Mouse (Mus musculus): ENCODE results near the gene Mavs. TPM values are rescaled to one million over a fixed set of nuclear protein-coding genes. Genes with fewer than 3 reads are reported as not detected.
A peak's percentile ranks its signal among the peaks of the same experiment; 100 is the strongest.

The Mavs gene
- polyA plus RNA-seq, 1 experiment from 2014 or later, result 15.5 TPM

DNA sequence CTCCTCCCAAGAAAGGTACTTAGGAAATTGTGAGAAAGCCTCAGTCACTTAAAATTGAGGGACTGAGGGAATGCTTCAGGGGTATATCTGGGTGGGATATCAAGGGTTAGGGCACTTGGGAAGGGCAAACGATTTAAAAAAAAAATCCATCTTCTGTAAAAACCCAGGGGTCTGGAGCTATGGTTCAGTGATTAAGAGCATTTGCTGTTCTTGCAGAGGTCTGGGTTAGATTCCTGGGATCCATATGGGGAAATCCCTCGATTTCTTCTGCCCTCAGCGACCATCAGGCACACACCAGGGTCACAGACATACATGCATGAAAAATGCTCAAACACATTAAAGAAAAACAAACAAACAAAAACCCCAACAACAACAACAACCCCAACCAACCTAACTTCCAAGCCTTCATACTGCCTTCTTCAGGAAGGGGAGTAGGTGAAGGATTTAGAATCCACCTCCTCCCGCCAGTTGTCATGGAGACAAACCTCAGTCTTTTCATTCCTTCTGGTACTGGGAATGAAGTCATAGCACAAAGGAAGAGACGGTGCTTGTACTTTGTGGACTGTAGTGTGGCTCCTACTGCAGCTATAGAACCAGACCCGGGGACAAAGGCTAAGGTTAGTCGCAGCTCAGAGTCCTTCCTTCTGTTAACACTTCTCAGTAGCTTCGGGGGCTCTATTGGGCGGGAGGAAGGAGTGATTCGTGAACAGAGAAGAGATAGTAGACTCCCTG is 27.8 kb downstream of the Mavs start:
- H3K9ac ChIP-seq (replicated peaks; ENCODE audit: low read depth, low read length), result peak overlapping the region; percentile 92
- H3K27ac ChIP-seq (ENCODE audit: low read length), result peak overlapping the region; percentile 100
- WGBS, result 3% methylated on average over 10 of the region's 10 CpGs
- peak overlapping the region; percentile 63 for H3K4me2 ChIP-seq (replicated peaks; ENCODE audit: low read depth, low read length)
- H3K4me1 ChIP-seq (ENCODE audit: control insufficient read depth, insufficient read depth, low read length), result peaks cover 11% of the 10 kb centered on the region; the same call in 1 of the 2 replicates
- H3K27me3 ChIP-seq (ENCODE audit: control insufficient read depth, insufficient read depth, low read length), result no peaks in the 10 kb centered on the region
- no peaks in the 10 kb centered on the region for H3K9me3 ChIP-seq (ENCODE audit: control insufficient read depth, low read depth, low read length)
- H3K36me3 ChIP-seq (ENCODE audit: control insufficient read depth, insufficient read depth, low read length), result no peaks in the 10 kb centered on the region
- ATAC-seq (ENCODE audit: insufficient number of reproducible peaks, insufficient read depth, low FRiP score, low read depth), result peak; percentile 65
- H3K4me3 ChIP-seq (ENCODE audit: low read depth, low read length), result peak overlapping the region; percentile 84

DNA sequence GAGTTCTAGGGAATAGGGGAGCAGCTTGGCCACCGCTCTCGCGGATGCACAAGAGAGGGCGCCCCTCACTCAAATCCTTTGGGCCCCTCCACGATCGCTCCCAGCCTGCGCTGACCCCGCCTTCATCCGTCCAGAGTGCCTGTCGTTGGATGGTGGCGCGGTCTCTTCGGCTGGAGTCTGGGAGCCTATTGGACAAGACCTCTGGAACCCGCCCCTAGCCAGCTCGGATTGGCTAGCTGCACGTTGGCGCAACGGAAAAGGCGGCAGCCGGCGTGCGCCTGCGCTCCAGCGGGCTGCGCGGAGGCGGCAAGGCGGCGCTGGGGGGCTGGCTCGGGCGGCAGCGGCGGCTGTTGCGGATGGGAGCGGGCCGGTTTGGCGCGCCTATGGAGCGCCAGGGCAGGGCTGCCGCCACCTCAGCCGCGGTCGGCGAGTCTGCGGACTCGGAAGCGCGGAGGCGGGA is 28.4 kb downstream of the Mavs start, which contains the start of gene Pank2:
Gene Pank2 (plus strand): TSS at position 283 of the 460 bp plus-strand sequence.
- Histone ChIP-seq H3K27me3 (ENCODE audit: control insufficient read depth, insufficient read depth, low read length) (no peaks in the 10 kb centered on the region), H3K9ac (replicated peaks; ENCODE audit: low read depth, low read length) (peak within 1 kb of the TSS; percentile 92), H3K36me3 (ENCODE audit: control insufficient read depth, insufficient read depth, low read length) (no peaks in the 10 kb centered on the region), H3K4me1 (ENCODE audit: control insufficient read depth, insufficient read depth, low read length) (peaks cover 11% of the 10 kb centered on the region; the same call in 1 of the 2 replicates), H3K4me3 (ENCODE audit: low read depth, low read length) (peak within 1 kb of the TSS; percentile 84), H3K4me2 (replicated peaks; ENCODE audit: low read depth, low read length) (peak within 1 kb of the TSS; percentile 73), H3K9me3 (ENCODE audit: control insufficient read depth, low read depth, low read length) (no peaks in the 10 kb centered on the region), H3K27ac (ENCODE audit: low read length) (peak within 1 kb of the TSS; percentile 100)
- 1% methylated on average over 46 of the region's 49 CpGs for WGBS
- peak; percentile 99 for ATAC-seq (ENCODE audit: insufficient number of reproducible peaks, insufficient read depth, low FRiP score, low read depth)

GRCm38 (mm10) chr2:131262680-131263670 is 29.1 kb downstream of the Mavs start:
- Histone ChIP-seq H3K27me3 (ENCODE audit: control insufficient read depth, insufficient read depth, low read length) (no peaks in the 10 kb centered on the region), H3K9ac (replicated peaks; ENCODE audit: low read depth, low read length) (peak overlapping the region; percentile 92), H3K9me3 (ENCODE audit: control insufficient read depth, low read depth, low read length) (no peaks in the 10 kb centered on the region), H3K4me1 (ENCODE audit: control insufficient read depth, insufficient read depth, low read length) (peaks cover 11% of the 10 kb centered on the region; the same call in 1 of the 2 replicates), H3K4me3 (ENCODE audit: low read depth, low read length) (peak overlapping the region; percentile 84), H3K27ac (ENCODE audit: low read length) (peak overlapping the region; percentile 100), H3K4me2 (replicated peaks; ENCODE audit: low read depth, low read length) (peak overlapping the region; percentile 73), H3K36me3 (ENCODE audit: control insufficient read depth, insufficient read depth, low read length) (no peaks in the 10 kb centered on the region)
- ATAC-seq (ENCODE audit: insufficient number of reproducible peaks, insufficient read depth, low FRiP score, low read depth), result peak; percentile 75
- under 1% methylated on average over 44 of the region's 59 CpGs for WGBS

GRCm38 (mm10) chr2:131264027-131264426 is 30.2 kb downstream of the Mavs start:
- 65% methylated on average over 6 of the region's 6 CpGs for WGBS
- no peaks in the 10 kb centered on the region for H3K9me3 ChIP-seq (ENCODE audit: control insufficient read depth, low read depth, low read length)
- H3K36me3 ChIP-seq (ENCODE audit: control insufficient read depth, insufficient read depth, low read length), result no peaks in the 10 kb centered on the region
- H3K4me3 ChIP-seq (ENCODE audit: low read depth, low read length), result peak overlapping the region; percentile 84; the same call in 1 of the 2 replicates
- no peaks in the 10 kb centered on the region for H3K27me3 ChIP-seq (ENCODE audit: control insufficient read depth, insufficient read depth, low read length)
- ATAC-seq (ENCODE audit: insufficient number of reproducible peaks, insufficient read depth, low FRiP score, low read depth), result no peak
- no peak overlapping the region for H3K9ac ChIP-seq (replicated peaks; ENCODE audit: low read depth, low read length)
- H3K4me1 ChIP-seq (ENCODE audit: control insufficient read depth, insufficient read depth, low read length), result peaks cover 11% of the 10 kb centered on the region; the same call in 1 of the 2 replicates
- no peak overlapping the region for H3K27ac ChIP-seq (ENCODE audit: low read length)
- peak overlapping the region; percentile 73 for H3K4me2 ChIP-seq (replicated peaks; ENCODE audit: low read depth, low read length)

DNA sequence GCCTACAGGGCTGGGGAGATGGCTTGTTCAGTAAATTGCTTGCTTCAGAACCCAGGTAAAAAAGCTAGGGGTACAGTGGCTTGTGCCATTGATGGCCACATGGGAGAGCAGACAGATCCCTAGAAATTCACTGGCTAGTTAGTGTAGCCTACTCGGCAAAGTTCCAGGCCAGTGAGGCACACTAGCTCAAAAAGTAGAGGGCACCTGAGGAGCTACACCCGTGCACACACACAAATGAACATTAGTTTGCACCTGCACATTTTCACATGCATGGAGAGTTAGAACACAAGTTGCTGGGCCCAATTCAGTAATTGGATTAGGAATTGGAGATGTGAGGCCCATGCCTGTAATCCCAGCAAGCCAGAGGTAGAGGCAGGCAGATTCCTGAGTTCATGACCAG is 31.2 kb downstream of the Mavs start:
- WGBS, result 75% methylated on average over 2 of the region's 2 CpGs
- H3K9ac ChIP-seq (replicated peaks; ENCODE audit: low read depth, low read length), result no peak overlapping the region
- no peak overlapping the region for H3K4me3 ChIP-seq (ENCODE audit: low read depth, low read length)
- H3K4me2 ChIP-seq (replicated peaks; ENCODE audit: low read depth, low read length), result no peak overlapping the region
- H3K27ac ChIP-seq (ENCODE audit: low read length), result no peak overlapping the region
- no peaks in the 10 kb centered on the region for H3K36me3 ChIP-seq (ENCODE audit: control insufficient read depth, insufficient read depth, low read length)
- H3K4me1 ChIP-seq (ENCODE audit: control insufficient read depth, insufficient read depth, low read length), result peaks cover 11% of the 10 kb centered on the region; the same call in 1 of the 2 replicates
- no peaks in the 10 kb centered on the region for H3K27me3 ChIP-seq (ENCODE audit: control insufficient read depth, insufficient read depth, low read length)
- no peaks in the 10 kb centered on the region for H3K9me3 ChIP-seq (ENCODE audit: control insufficient read depth, low read depth, low read length)
- no peak for ATAC-seq (ENCODE audit: insufficient number of reproducible peaks, insufficient read depth, low FRiP score, low read depth)

DNA sequence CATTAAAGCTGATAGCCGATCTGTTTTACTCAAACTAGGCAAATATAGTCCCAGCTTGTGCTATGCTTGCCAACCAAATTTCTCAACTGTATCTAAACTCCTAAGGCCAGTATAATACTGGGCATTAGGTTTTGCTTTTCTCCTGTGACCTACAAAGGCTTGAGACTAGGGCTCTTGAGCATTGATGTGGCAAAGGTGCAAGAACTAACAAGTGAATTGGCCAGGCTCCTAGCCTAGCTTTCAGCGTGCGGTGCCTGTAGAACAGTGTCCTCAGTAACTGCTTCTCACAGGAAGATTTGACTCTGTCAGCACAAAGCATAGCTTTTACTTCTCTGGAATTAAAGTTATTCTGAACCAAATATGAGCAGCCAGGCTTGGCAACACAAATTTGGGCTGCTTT is 41.6 kb downstream of the Mavs start:
- H3K36me3 ChIP-seq (ENCODE audit: control insufficient read depth, insufficient read depth, low read length), result peaks cover 56% of the 10 kb centered on the region
- H3K27me3 ChIP-seq (ENCODE audit: control insufficient read depth, insufficient read depth, low read length), result no peaks in the 10 kb centered on the region
- no peak overlapping the region for H3K27ac ChIP-seq (ENCODE audit: low read length)
- ATAC-seq (ENCODE audit: insufficient number of reproducible peaks, insufficient read depth, low FRiP score, low read depth), result no peak
- H3K4me2 ChIP-seq (replicated peaks; ENCODE audit: low read depth, low read length), result no peak overlapping the region
- H3K4me3 ChIP-seq (ENCODE audit: low read depth, low read length), result no peak overlapping the region
- no peaks in the 10 kb centered on the region for H3K9me3 ChIP-seq (ENCODE audit: control insufficient read depth, low read depth, low read length)
- no peak overlapping the region for H3K9ac ChIP-seq (replicated peaks; ENCODE audit: low read depth, low read length)
- WGBS, result 100% methylated on average over 3 of the region's 3 CpGs
- no peaks in the 10 kb centered on the region for H3K4me1 ChIP-seq (ENCODE audit: control insufficient read depth, insufficient read depth, low read length)

- Histone ChIP-seq H3K4me3 (ENCODE audit: low read depth, low read length) (no peak overlapping the region), H3K4me1 (ENCODE audit: control insufficient read depth, insufficient read depth, low read length) (no peaks in the 10 kb centered on the region), H3K27ac (ENCODE audit: low read length) (no peak overlapping the region), H3K27me3 (ENCODE audit: control insufficient read depth, insufficient read depth, low read length) (no peaks in the 10 kb centered on the region), H3K4me2 (replicated peaks; ENCODE audit: low read depth, low read length) (no peak overlapping the region), H3K9me3 (ENCODE audit: control insufficient read depth, low read depth, low read length) (no peaks in the 10 kb centered on the region), H3K36me3 (ENCODE audit: control insufficient read depth, insufficient read depth, low read length) (peaks cover 67% of the 10 kb centered on the region), H3K9ac (replicated peaks; ENCODE audit: low read depth, low read length) (no peak overlapping the region)
- WGBS, result 89% methylated on average over 5 of the region's 5 CpGs
- ATAC-seq (ENCODE audit: insufficient number of reproducible peaks, insufficient read depth, low FRiP score, low read depth), result no peak
Measured at GRCm38 (mm10) chr2:131276722-131277121, 42.9 kb downstream of the Mavs start.

DNA sequence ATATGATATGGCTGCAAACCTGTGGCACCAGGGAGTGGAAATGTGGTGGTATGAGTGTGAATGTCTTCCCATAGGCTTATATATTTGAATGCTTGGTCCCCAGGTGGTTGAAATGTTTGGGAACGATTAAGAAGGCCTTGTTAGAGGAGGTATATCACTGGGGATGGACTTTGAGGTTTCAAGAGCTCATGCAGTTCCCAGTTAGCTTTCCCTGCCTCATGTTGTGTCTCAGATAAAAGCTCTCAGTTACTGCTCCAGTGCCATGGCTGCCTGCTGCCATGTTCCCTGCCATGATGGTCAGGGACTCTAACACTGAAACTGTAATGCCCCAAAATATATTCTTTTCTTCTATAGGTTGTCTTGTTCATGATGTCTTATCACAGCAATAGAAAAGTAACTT is 47.7 kb downstream of the Mavs start:
- no peaks in the 10 kb centered on the region for H3K27me3 ChIP-seq (ENCODE audit: control insufficient read depth, insufficient read depth, low read length)
- no peak overlapping the region for H3K4me2 ChIP-seq (replicated peaks; ENCODE audit: low read depth, low read length)
- H3K4me3 ChIP-seq (ENCODE audit: low read depth, low read length), result no peak overlapping the region
- no peak overlapping the region for H3K27ac ChIP-seq (ENCODE audit: low read length)
- no peaks in the 10 kb centered on the region for H3K9me3 ChIP-seq (ENCODE audit: control insufficient read depth, low read depth, low read length)
- WGBS, result 87% methylated on average over 1 of the region's 1 CpGs
- no peaks in the 10 kb centered on the region for H3K4me1 ChIP-seq (ENCODE audit: control insufficient read depth, insufficient read depth, low read length)
- no peak for ATAC-seq (ENCODE audit: insufficient number of reproducible peaks, insufficient read depth, low FRiP score, low read depth)
- H3K9ac ChIP-seq (replicated peaks; ENCODE audit: low read depth, low read length), result no peak overlapping the region
- H3K36me3 ChIP-seq (ENCODE audit: control insufficient read depth, insufficient read depth, low read length), result peaks cover 56% of the 10 kb centered on the region

All from stomach, embryonic 14.5 days (tissue).